Mouse (Mus musculus) liver, embryonic 11.5 days (tissue): ENCODE data around the gene Rinl. TPM values are rescaled to one million over a fixed set of nuclear protein-coding genes. Genes with fewer than 3 reads are reported as not detected.

Experiments
- ATAC-seq: fragments of 200-750 bp; cut with Nextera tagmentation; replicated peaks from 2 replicates; pipeline ENCODE4 v1.8.0; 2017; ENCODE audit warnings: moderate number of reproducible peaks, mild to moderate bottlenecking, moderate TSS enrichment, moderate library complexity; ENCODE audit not compliant: low FRiP score
- DNase-seq: peaks from one replicate; pipeline ENCODE4 v3.0.0-alpha.2; 2017; ENCODE audit warnings: low spot score
- H3K27ac ChIP-seq: fragments of 300-500 bp; sonication (generic); 2 replicates; pipeline ENCODE4 v1.5.1; 2014; ENCODE audit warnings: mild to moderate bottlenecking, low read depth, low read length, control low read depth
- H3K27me3 ChIP-seq: fragments of 300-500 bp; sonication (generic); replicated peaks from 2 replicates; pipeline ENCODE4 v1.6.1; 2014; ENCODE audit warnings: low read length, mixed read lengths; ENCODE audit not compliant: control insufficient read depth, insufficient read depth
- H3K36me3 ChIP-seq: fragments of 300-500 bp; sonication (generic); 2 replicates; pipeline ENCODE4 v1.6.1; 2014; ENCODE audit warnings: mild to moderate bottlenecking, low read length, moderate library complexity, mixed read lengths; ENCODE audit not compliant: control insufficient read depth, insufficient read depth
- H3K4me1 ChIP-seq: fragments of 300-500 bp; sonication (generic); replicated peaks from 2 replicates; pipeline ENCODE4 v1.6.1; 2014; ENCODE audit warnings: low read length, mixed read lengths; ENCODE audit not compliant: control insufficient read depth, insufficient read depth
- H3K4me2 ChIP-seq: fragments of 300-500 bp; sonication (generic); 2 replicates; pipeline ENCODE4 v1.6.1; 2014; ENCODE audit warnings: mild to moderate bottlenecking, control low read depth, moderate library complexity
- H3K4me3 ChIP-seq: fragments of 300-500 bp; sonication (generic); 2 replicates; pipeline ENCODE4 v1.5.1; 2014; ENCODE audit warnings: low read depth, low read length, control low read depth
- H3K9ac ChIP-seq: fragments of 300-500 bp; sonication (generic); 2 replicates; pipeline ENCODE4 v1.6.1; 2014; ENCODE audit warnings: low read depth, low read length, control low read depth
- H3K9me3 ChIP-seq: fragments of 300-500 bp; sonication (generic); 2 replicates; pipeline ENCODE4 v1.6.1; 2016; ENCODE audit warnings: low read length, inconsistent platforms, mixed read lengths; ENCODE audit not compliant: control insufficient read depth
- WGBS: fragments of 180-500 bp; shearing (Covaris S2); extraction: QIAGEN DNeasy Blood & Tissue Kit; methylation state at CpG from one replicate; pipeline ENCODE4 v1.1.7; 2014; 5-methylcytosine and 5-hydroxymethylcytosine counted together
- polyA plus RNA-seq: library from polyadenylated mRNA; unstranded; fragments of >200 nt; fragmentation: Nextera tagmentation; extraction: Ambion mirVana; gene quantifications from 2 replicates; pipeline ENCODE4 v1.2.1, GENCODE M21; 2014

The Rinl gene
- polyA plus RNA-seq, 1 experiment from 2014 or later = 23.1 TPM

GRCm38 (mm10) chr7:28847273-28847672, 58.5 kb downstream of the Rinl start:
- H3K36me3 ChIP-seq = no peaks in the 10 kb centered on the region
- ATAC-seq = no peak

More at GRCm38 (mm10) chr7:28847273-28847672, 58.5 kb downstream of the Rinl start:
- no peak overlapping the region for H3K4me2 ChIP-seq
- no peak for DNase-seq
- no peaks in the 10 kb centered on the region for H3K27me3 ChIP-seq
- H3K4me1 ChIP-seq = no peaks in the 10 kb centered on the region
- no peak overlapping the region for H3K4me3 ChIP-seq
- H3K9ac ChIP-seq = no peak overlapping the region
- no peak overlapping the region for H3K27ac ChIP-seq
- 67% methylated on average over 1 of the region's 1 CpGs for WGBS
- no peaks in the 10 kb centered on the region for H3K9me3 ChIP-seq

Other genes with a start within 250 kb of the Rinl start
- gene Sycn, start 248.1 kb upstream of the Rinl start, polyA plus RNA-seq = not detected in 2 replicates
- not detected in 2 replicates for gene Nccrp1, start 241.7 kb upstream of the Rinl start, polyA plus RNA-seq
- 17.4 and 18.6 TPM in 2 replicates for gene Samd4b, start 190.8 kb upstream of the Rinl start, polyA plus RNA-seq
- gene Pak4, start 190.8 kb upstream of the Rinl start, polyA plus RNA-seq = 34.0 and 35.3 TPM in 2 replicates
- not detected in 2 replicates for gene Acp7, start 157.6 kb upstream of the Rinl start, polyA plus RNA-seq
- 1.4 and 1.7 TPM in 2 replicates for gene Fbxo27, start 96.1 kb upstream of the Rinl start, polyA plus RNA-seq
- gene Fbxo17, start 72.2 kb upstream of the Rinl start, polyA plus RNA-seq = 3.1 and 3.7 TPM in 2 replicates
- gene Mrps12, start 47.1 kb upstream of the Rinl start, polyA plus RNA-seq = 172 and 180 TPM in 2 replicates
- 31.3 and 35.3 TPM in 2 replicates for gene Sars2, start 47.0 kb upstream of the Rinl start, polyA plus RNA-seq
- not detected in 2 replicates for gene Ccer2, start 32.8 kb upstream of the Rinl start, polyA plus RNA-seq
- 41.0 and 41.9 TPM in 2 replicates for gene Sirt2, start 22.2 kb upstream of the Rinl start, polyA plus RNA-seq
- 61.4 and 61.8 TPM in 2 replicates for gene Nfkbib, start 21.5 kb upstream of the Rinl start, polyA plus RNA-seq
- 238 and 279 TPM in 2 replicates for gene Hnrnpl, start 19.6 kb downstream of the Rinl start, polyA plus RNA-seq
- 107 TPM in 2 replicates for gene Ech1, start 36.2 kb downstream of the Rinl start, polyA plus RNA-seq
- gene Lgals4, start 44.9 kb downstream of the Rinl start, polyA plus RNA-seq = 2.9 and 5.1 TPM in 2 replicates
- not detected in 2 replicates for gene Lgals7, start 74.9 kb downstream of the Rinl start, polyA plus RNA-seq
- gene Capn12, start 92.5 kb downstream of the Rinl start, polyA plus RNA-seq = 0.21 and 0.37 TPM in 2 replicates
- 191 and 209 TPM in 2 replicates for gene Actn4, start 173.4 kb downstream of the Rinl start, polyA plus RNA-seq
- gene Eif3k, start 192.9 kb downstream of the Rinl start, polyA plus RNA-seq = 421 and 425 TPM in 2 replicates
- 50.7 and 53.2 TPM in 2 replicates for gene Map4k1, start 193.1 kb downstream of the Rinl start, polyA plus RNA-seq